Mouse (Mus musculus): ENCODE measurements around the gene Hoxb3. TPM values are rescaled to one million over a fixed set of nuclear protein-coding genes. Genes with fewer than 3 reads are reported as not detected.

Gene Hoxb3
- total and polyA plus RNA-seq, 2 experiments from 2014 or later: 0.08 to 0.15 TPM

GRCm38 (mm10) chr11:96302381-96303150, 20.6 kb upstream of the Hoxb3 start:
- no peaks in the 10 kb centered on the region for H3K4me1 ChIP-seq (ENCODE audit: control insufficient read depth, insufficient read depth)
- DNase-seq (ENCODE audit: low spot score) (no peak), ATAC-seq (ENCODE audit: insufficient read depth, low read depth) (no peak)
- H3K27me3 ChIP-seq (ENCODE audit: control insufficient read depth, insufficient read depth, low read length): peaks cover 100% of the 10 kb centered on the region
- H3K9me3 ChIP-seq (replicated peaks; ENCODE audit: control insufficient read depth, low read length): no peaks in the 10 kb centered on the region
- no peak overlapping the region for H3K9ac ChIP-seq (replicated peaks; ENCODE audit: low read depth, low read length)
- 14% methylated on average over 23 of the region's 23 CpGs for WGBS
- H3K4me3 ChIP-seq (ENCODE audit: low read depth, low read length): no peak overlapping the region
- H3K4me2 ChIP-seq (ENCODE audit: low read depth, low read length): no peak overlapping the region
- TF ChIP-seq CTCF (IDR thresholded peaks at IDR 0.05; ENCODE audit: low read depth): no peak
- TF ChIP-seq EP300 (IDR thresholded peaks at IDR 0.05; ENCODE audit: low read depth): no peak
- no peak overlapping the region for H3K27ac ChIP-seq (ENCODE audit: low read depth)
- H3K36me3 ChIP-seq (replicated peaks; ENCODE audit: control insufficient read depth, insufficient read depth, low read length): no peaks in the 10 kb centered on the region

GRCm38 (mm10) chr11:96303151-96304099, 19.7 kb upstream of the Hoxb3 start, which contains the start of gene Hoxb5:
TSS of gene Hoxb5 (plus strand) at chr11:96303336.
- TF ChIP-seq EP300 (IDR thresholded peaks at IDR 0.05; ENCODE audit: low read depth) (no peak), CTCF (IDR thresholded peaks at IDR 0.05; ENCODE audit: low read depth) (peak; percentile 67)
- peak within 1 kb of the TSS; percentile 23 for H3K4me3 ChIP-seq (ENCODE audit: low read depth, low read length)
- no peak within 1 kb of the TSS for H3K9ac ChIP-seq (replicated peaks; ENCODE audit: low read depth, low read length)
- ATAC-seq (ENCODE audit: insufficient read depth, low read depth) (no peak), DNase-seq (ENCODE audit: low spot score) (no peak)
- WGBS: 1% methylated on average over 69 of the region's 69 CpGs
- H3K4me1 ChIP-seq (ENCODE audit: control insufficient read depth, insufficient read depth): no peaks in the 10 kb centered on the region
- H3K27me3 ChIP-seq (ENCODE audit: control insufficient read depth, insufficient read depth, low read length): peaks cover 100% of the 10 kb centered on the region
- no peak within 1 kb of the TSS for H3K27ac ChIP-seq (ENCODE audit: low read depth)
- no peaks in the 10 kb centered on the region for H3K36me3 ChIP-seq (replicated peaks; ENCODE audit: control insufficient read depth, insufficient read depth, low read length)
- H3K4me2 ChIP-seq (ENCODE audit: low read depth, low read length): peak within 1 kb of the TSS; percentile 41
- no peaks in the 10 kb centered on the region for H3K9me3 ChIP-seq (replicated peaks; ENCODE audit: control insufficient read depth, low read length)

GRCm38 (mm10) chr11:96304381-96305195, 18.5 kb upstream of the Hoxb3 start:
- no peak for ATAC-seq (ENCODE audit: insufficient read depth, low read depth)
- Histone ChIP-seq H3K27ac (ENCODE audit: low read depth) (no peak overlapping the region), H3K36me3 (replicated peaks; ENCODE audit: control insufficient read depth, insufficient read depth, low read length) (no peaks in the 10 kb centered on the region), H3K9ac (replicated peaks; ENCODE audit: low read depth, low read length) (no peak overlapping the region), H3K27me3 (ENCODE audit: control insufficient read depth, insufficient read depth, low read length) (peaks cover 100% of the 10 kb centered on the region), H3K4me1 (ENCODE audit: control insufficient read depth, insufficient read depth) (no peaks in the 10 kb centered on the region), H3K4me2 (ENCODE audit: low read depth, low read length) (peak overlapping the region; percentile 41), H3K4me3 (ENCODE audit: low read depth, low read length) (peak overlapping the region; percentile 23), H3K9me3 (replicated peaks; ENCODE audit: control insufficient read depth, low read length) (no peaks in the 10 kb centered on the region)
- no peak for DNase-seq (ENCODE audit: low spot score)
- TF ChIP-seq CTCF (IDR thresholded peaks at IDR 0.05; ENCODE audit: low read depth) (no peak), EP300 (IDR thresholded peaks at IDR 0.05; ENCODE audit: low read depth) (no peak)
- WGBS: 4% methylated on average over 38 of the region's 38 CpGs

- 60% methylated on average over 6 of the region's 6 CpGs for WGBS
- Histone ChIP-seq H3K9me3 (replicated peaks; ENCODE audit: control insufficient read depth, low read length) (no peaks in the 10 kb centered on the region), H3K36me3 (replicated peaks; ENCODE audit: control insufficient read depth, insufficient read depth, low read length) (no peaks in the 10 kb centered on the region), H3K27ac (ENCODE audit: low read depth) (no peak overlapping the region), H3K4me2 (ENCODE audit: low read depth, low read length) (no peak overlapping the region), H3K4me3 (ENCODE audit: low read depth, low read length) (no peak overlapping the region), H3K4me1 (ENCODE audit: control insufficient read depth, insufficient read depth) (no peaks in the 10 kb centered on the region), H3K27me3 (ENCODE audit: control insufficient read depth, insufficient read depth, low read length) (peaks cover 100% of the 10 kb centered on the region), H3K9ac (replicated peaks; ENCODE audit: low read depth, low read length) (no peak overlapping the region)
- ATAC-seq (ENCODE audit: insufficient read depth, low read depth): no peak
- TF ChIP-seq CTCF (IDR thresholded peaks at IDR 0.05; ENCODE audit: low read depth) (no peak), EP300 (IDR thresholded peaks at IDR 0.05; ENCODE audit: low read depth) (no peak)
- DNase-seq (ENCODE audit: low spot score): no peak
Measured at GRCm38 (mm10) chr11:96305505-96306182, 17.5 kb upstream of the Hoxb3 start.
